Mouse (Mus musculus): ENCODE measurements around the gene Acot3.

DNA sequence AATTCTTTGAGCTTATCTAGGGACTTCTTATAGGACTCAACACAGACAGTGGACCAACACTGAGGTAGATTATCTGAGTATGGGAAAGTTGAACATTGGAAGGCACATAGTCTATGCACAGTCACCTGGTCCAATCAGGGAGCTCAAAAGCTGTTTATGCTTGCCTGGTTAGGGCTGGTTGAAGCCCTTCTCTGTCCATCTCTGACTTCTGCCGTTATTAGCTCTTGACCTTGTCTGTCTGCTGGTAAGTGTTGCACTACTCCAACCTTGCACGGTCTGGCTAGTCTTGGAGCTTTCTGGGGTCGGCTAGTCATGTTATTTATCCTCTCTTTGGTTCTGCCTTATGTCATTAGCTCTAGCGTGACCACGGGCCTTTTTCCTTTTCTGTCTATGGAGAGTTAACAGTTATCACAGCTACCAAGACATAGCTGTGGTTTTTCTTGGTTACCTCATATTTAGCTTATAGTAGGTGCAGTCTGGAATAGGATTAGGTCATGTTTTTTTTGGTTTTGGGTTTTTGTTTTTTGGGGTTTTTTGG lies at the start of gene Acot3:
- TF ChIP-seq CTCF (IDR thresholded peaks at IDR 0.05; ENCODE audit: control insufficient read depth, insufficient read depth, low read length) (no peak), POLR2A (IDR thresholded peaks at IDR 0.05; ENCODE audit: borderline replicate concordance, control insufficient read depth, low read depth, low read length) (no peak)

Data from bone marrow, adult 2 months (tissue).